Mouse (Mus musculus): ENCODE results near the gene Tgfb3. TPM values are rescaled to one million over a fixed set of nuclear protein-coding genes. Genes with fewer than 3 reads are reported as not detected.
A peak's percentile ranks its signal among the peaks of the same experiment; 100 is the strongest.

Tgfb3 gene
- polyA plus RNA-seq, 1 experiment from 2014 or later, result 15.3 TPM

DNA sequence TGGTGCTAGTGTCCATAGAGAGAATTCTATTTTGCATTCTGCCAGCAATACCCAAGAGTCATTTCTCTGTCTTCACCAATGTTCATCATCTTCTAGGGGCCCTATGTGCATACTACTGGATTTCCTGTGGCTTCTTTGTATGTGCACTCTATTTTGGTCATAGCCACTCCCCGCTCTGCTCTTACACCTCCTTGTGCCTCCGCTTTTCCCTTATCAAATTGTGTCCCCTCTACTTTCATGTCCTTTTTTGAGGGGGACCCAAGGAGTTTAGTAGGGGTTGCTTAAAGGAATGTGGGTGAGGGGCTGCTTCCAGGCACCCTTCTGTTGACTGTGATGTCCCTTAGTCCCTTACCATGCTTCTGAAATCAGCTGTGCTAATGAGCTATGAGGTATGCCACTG is 32.1 kb downstream of the Tgfb3 start:
- H3K4me3 ChIP-seq, result no peak overlapping the region
- no peak overlapping the region for H3K27ac ChIP-seq
- WGBS, result 78% methylated on average over 2 of the region's 2 CpGs
- peaks cover 11% of the 10 kb centered on the region for H3K36me3 ChIP-seq
- no peak for DNase-seq (ENCODE audit: low spot score)
- no peaks in the 10 kb centered on the region for H3K27me3 ChIP-seq (ENCODE audit: insufficient read depth, poor library complexity, severe bottlenecking)
- peaks cover 4% of the 10 kb centered on the region; the same call in 1 of the 2 replicates for H3K9me3 ChIP-seq
- peaks cover 9% of the 10 kb centered on the region; the same call in 1 of the 2 replicates for H3K4me1 ChIP-seq

DNA sequence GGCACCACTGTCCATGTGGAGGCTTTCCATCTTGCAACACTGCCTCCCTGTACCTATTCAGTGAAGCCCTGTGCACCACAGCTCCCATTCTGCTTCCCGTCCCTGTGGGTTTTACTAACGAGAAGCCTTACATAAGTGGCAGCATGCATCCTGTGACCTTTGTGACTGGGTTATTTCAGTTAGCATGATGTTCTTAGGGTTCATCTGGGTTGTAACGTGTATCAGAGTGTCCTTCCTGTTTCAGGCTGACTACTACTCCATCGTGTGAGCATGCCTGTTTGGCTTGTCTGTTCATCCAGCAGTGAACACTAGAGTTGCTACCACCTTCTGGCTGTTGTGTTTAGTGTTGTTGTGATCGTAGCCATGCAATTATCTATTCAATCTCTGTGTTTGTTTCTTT is 32.7 kb downstream of the Tgfb3 start:
- no peak for DNase-seq (ENCODE audit: low spot score)
- peaks cover 8% of the 10 kb centered on the region; the same call in 1 of the 2 replicates for H3K4me1 ChIP-seq
- no peak overlapping the region for H3K4me3 ChIP-seq
- no peaks in the 10 kb centered on the region for H3K27me3 ChIP-seq (ENCODE audit: insufficient read depth, poor library complexity, severe bottlenecking)
- WGBS, result 77% methylated on average over 5 of the region's 5 CpGs
- H3K9me3 ChIP-seq, result peaks cover 4% of the 10 kb centered on the region; the same call in 1 of the 2 replicates
- no peak overlapping the region for H3K27ac ChIP-seq
- peaks cover 11% of the 10 kb centered on the region for H3K36me3 ChIP-seq

DNA sequence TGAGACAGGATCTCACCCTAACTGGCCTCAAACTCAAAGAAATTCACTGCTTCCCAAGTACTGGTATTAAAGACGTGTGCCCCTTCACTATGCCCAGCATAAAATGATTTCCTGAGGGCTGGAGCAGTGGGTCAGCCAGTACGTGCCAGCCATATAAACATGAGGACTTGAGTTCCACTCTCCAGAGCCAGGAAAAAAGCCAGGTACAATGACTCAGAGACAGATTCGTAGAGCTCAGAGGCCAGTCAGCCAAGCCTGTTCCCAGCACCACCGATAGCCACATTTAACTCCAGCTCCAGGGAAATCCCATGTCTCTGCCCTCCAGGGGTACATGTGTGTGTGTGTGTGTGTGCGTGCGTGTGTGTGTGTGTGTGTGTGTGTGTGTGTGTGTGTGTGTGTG is 39.1 kb downstream of the Tgfb3 start:
- WGBS, result 69% methylated on average over 5 of the region's 6 CpGs
- Histone ChIP-seq H3K27me3 (ENCODE audit: insufficient read depth, poor library complexity, severe bottlenecking) (no peaks in the 10 kb centered on the region), H3K9me3 (peaks cover 4% of the 10 kb centered on the region; the same call in 1 of the 2 replicates), H3K4me3 (no peak overlapping the region), H3K4me1 (peaks cover 34% of the 10 kb centered on the region), H3K27ac (0 out of 2 replicates have a peak overlapping the region, but pooled peaks have one; percentile 47), H3K36me3 (peaks cover 11% of the 10 kb centered on the region)
- DNase-seq (ENCODE audit: low spot score), result no peak

DNA sequence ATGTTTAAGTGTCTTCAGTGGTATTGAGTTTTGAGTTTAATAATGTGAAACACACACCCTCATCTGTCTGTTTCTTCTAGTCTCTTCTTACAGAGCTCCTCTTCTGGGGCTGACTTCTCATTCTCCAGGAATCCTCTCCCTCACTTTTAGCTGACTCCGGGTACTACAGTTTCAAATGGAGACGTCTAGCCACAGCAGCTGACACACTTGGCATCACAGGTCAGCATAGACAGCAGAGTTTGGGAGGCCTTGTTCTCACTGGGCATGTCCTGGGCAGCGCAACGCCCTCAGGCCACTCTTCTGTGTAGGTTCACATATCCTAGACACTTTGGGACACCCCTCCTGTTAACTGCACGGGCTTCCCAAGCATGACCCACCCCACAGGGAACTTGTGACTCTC is 39.8 kb downstream of the Tgfb3 start:
- H3K4me1 ChIP-seq, result peaks cover 35% of the 10 kb centered on the region
- H3K9me3 ChIP-seq, result peaks cover 4% of the 10 kb centered on the region; the same call in 1 of the 2 replicates
- DNase-seq (ENCODE audit: low spot score), result no peak
- WGBS, result 78% methylated on average over 5 of the region's 5 CpGs
- H3K27ac ChIP-seq, result peak overlapping the region; percentile 49; the same call in 1 of the 2 replicates
- H3K4me3 ChIP-seq, result no peak overlapping the region
- H3K27me3 ChIP-seq (ENCODE audit: insufficient read depth, poor library complexity, severe bottlenecking), result no peaks in the 10 kb centered on the region
- peaks cover 11% of the 10 kb centered on the region for H3K36me3 ChIP-seq

DNA sequence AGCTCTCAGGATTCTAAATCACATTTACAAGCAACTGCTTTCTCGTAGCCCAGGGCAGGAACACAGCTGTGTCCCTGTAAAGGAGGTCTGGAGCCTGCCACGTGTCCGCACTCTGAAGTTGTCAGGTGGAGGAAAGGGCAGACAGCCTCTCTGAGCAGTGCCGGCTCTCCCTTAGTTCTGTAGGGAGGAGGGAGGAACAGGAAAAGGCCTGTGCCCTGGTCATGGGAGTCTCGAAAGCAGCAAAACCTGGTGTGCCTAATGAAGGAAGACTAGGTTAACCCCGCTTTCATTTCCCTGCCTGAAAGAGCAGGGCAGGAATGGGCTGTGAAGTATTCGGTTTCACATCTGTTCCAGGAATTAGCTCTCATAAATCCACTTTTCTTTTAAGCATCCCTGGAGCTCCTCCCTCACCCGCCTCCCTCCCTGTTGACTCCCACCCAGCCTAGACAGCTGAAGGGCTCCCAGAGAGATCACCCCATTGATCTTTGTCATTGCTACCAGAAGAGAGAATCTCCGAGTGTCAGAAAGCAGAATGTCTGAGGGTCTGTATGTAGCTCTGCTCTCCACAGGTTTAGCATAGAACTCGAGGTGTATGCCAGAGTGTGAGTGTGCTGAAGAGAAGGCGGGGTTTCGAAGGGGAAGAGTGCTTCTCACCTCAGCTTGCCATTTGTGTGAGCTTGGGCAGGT is 41.5 kb downstream of the Tgfb3 start:
- Histone ChIP-seq H3K4me3 (no peak overlapping the region), H3K9me3 (no peaks in the 10 kb centered on the region), H3K4me1 (peaks cover 51% of the 10 kb centered on the region), H3K27ac (peak overlapping the region; percentile 65; the same call in 1 of the 2 replicates), H3K36me3 (0 out of 2 replicates have a peak, but pooled peaks cover under 1% of the 10 kb centered on the region), H3K27me3 (ENCODE audit: insufficient read depth, poor library complexity, severe bottlenecking) (no peaks in the 10 kb centered on the region)
- WGBS, result 21% methylated on average over 12 of the region's 12 CpGs
- no peak for DNase-seq (ENCODE audit: low spot score)

DNA sequence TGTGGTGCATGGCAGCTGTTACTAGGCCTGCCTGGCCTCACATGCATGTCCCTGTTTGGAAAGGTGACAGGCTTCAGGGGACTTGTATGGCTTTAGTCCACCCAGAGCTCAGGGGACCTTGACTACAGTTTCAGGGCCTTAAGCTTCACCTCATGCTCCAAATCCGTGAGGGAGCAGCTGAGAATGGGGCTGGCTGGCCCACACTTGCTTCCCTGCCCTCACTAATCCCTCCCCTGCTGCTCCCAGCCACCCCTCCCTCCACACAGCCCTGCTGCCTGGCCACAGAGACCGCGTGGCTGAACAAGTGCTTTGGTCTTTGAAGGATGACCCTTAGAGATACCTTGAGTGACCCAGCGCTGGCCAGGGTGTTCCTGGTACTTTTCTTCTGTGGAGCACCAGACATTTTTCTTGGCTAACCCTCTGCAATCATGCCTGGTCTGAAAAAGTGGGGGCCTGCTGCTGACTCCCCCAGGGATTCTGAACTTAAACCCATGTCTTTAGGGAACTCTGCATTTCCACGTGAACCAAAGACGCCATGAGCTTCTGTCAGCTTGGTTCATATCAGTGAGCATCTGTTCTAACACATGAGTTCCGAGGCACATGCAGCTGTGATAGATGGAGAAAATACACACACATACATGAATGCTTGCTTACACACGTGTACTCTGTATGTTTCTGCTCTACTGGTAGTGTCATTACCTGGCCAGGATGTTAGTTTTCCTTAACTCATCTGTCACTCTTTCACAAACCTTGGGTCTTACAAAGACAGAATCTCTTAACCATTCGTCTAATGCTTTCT is 42.3 kb downstream of the Tgfb3 start:
- no peak for DNase-seq (ENCODE audit: low spot score)
- WGBS, result 40% methylated on average over 9 of the region's 9 CpGs
- H3K4me1 ChIP-seq, result peaks cover 53% of the 10 kb centered on the region

DNA sequence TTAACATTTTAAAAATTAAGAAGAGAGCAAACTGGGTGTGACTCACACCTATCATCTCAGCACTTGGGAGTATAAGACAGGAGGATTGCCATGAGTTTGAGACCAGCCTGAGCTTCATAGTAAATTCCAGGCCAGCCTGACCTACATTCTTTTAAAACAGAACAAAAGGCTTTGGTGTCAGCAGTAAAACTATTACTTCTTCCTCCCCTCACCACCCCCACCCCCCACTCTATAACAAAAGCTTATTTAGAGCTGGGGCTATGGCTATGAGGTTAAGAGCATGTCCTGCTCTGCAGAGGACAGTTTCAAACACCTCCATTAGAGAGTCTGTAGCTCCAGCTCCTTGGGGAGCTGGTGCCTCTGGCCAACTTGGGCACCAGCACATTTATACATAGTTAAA is 43.3 kb downstream of the Tgfb3 start:
- H3K27ac ChIP-seq, result no peak overlapping the region
- H3K9me3 ChIP-seq, result no peaks in the 10 kb centered on the region
- DNase-seq (ENCODE audit: low spot score), result no peak
- H3K4me3 ChIP-seq, result no peak overlapping the region
- H3K4me1 ChIP-seq, result peaks cover 57% of the 10 kb centered on the region
- H3K36me3 ChIP-seq, result no peaks in the 10 kb centered on the region
- no peaks in the 10 kb centered on the region for H3K27me3 ChIP-seq (ENCODE audit: insufficient read depth, poor library complexity, severe bottlenecking)

More for the DNA sequence above, 42.3 kb downstream of the Tgfb3 start:
- Histone ChIP-seq H3K27me3 (ENCODE audit: insufficient read depth, poor library complexity, severe bottlenecking) (no peaks in the 10 kb centered on the region), H3K4me3 (no peak overlapping the region), H3K36me3 (no peaks in the 10 kb centered on the region), H3K27ac (peak overlapping the region; percentile 64), H3K9me3 (no peaks in the 10 kb centered on the region)

DNA sequence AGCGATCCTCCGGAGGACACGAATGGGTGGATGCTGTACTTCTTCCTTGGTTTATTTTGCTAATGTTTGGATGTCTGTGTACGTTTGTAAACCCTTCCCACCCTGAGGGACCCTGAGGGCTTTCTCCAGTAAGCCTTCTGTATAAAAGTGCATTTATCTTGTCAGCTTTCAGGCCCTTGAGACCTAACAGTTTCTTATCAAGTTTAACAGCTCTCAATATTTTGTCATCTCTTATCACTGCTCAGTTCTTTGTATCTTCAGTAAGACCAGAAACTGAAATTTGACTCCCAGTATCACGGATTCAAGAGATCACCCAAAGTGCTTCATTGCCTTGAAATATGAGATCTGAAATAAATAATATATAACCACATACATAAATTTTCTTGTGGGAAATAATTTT is 47.9 kb downstream of the Tgfb3 start:
- no peak overlapping the region for H3K4me3 ChIP-seq
- H3K27me3 ChIP-seq (ENCODE audit: insufficient read depth, poor library complexity, severe bottlenecking), result no peaks in the 10 kb centered on the region
- H3K36me3 ChIP-seq, result no peaks in the 10 kb centered on the region
- H3K27ac ChIP-seq, result 0 out of 2 replicates have a peak overlapping the region, but pooled peaks have one; percentile 6
- H3K4me1 ChIP-seq, result peaks cover 49% of the 10 kb centered on the region
- WGBS, result 62% methylated on average over 5 of the region's 5 CpGs
- no peaks in the 10 kb centered on the region for H3K9me3 ChIP-seq
- DNase-seq (ENCODE audit: low spot score), result no peak

DNA sequence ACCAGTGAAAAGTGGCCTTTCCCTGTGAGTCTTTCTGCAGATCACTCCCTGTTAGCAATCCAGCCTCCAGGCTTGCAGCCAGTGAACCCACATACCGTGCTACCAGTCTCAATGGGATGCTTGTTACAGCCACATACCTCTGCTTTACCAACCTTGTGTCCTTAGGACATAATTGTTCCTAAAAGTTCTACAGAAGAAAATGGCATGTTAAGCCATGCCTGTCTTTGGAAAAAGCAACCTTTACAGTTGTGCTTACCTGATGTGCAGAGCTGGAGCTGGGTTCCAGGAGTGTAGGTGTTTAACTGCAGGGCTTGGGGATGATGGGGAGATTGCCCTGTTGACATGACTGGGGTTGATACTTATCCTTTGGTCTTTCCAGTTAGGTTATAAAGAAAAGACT is 51.1 kb downstream of the Tgfb3 start:
- H3K27ac ChIP-seq, result no peak overlapping the region
- DNase-seq (ENCODE audit: low spot score), result no peak
- 80% methylated on average over 1 of the region's 1 CpGs for WGBS
- H3K4me1 ChIP-seq, result peaks cover 45% of the 10 kb centered on the region
- 0 out of 2 replicates have a peak, but pooled peaks cover 3% of the 10 kb centered on the region for H3K36me3 ChIP-seq
- no peaks in the 10 kb centered on the region for H3K27me3 ChIP-seq (ENCODE audit: insufficient read depth, poor library complexity, severe bottlenecking)
- no peaks in the 10 kb centered on the region for H3K9me3 ChIP-seq
- no peak overlapping the region for H3K4me3 ChIP-seq

DNA sequence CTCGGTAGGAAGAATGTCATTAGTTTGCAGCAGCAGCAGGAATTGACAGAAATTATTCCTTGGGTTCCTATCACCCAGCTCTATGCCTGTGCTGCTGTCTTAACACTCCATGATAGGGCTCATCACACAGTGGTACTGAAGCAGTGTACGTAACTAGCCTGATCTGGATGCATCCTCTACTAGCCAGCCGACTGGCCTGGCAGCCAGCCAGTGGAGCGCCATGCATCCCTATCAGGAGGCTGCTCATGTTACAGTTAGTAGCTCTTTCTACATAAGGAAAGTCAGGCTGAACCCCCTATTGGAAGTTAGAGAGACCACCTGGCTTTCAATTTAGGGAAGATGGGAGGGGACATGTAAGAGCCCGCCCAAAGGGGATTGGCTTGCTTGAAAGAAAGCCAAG is 51.8 kb downstream of the Tgfb3 start:
- peaks cover 47% of the 10 kb centered on the region for H3K4me1 ChIP-seq
- H3K4me3 ChIP-seq, result no peak overlapping the region
- H3K27ac ChIP-seq, result peak overlapping the region; percentile 5; the same call in 1 of the 2 replicates
- peak; percentile 84 for DNase-seq (ENCODE audit: low spot score)
- 0 out of 2 replicates have a peak, but pooled peaks cover 3% of the 10 kb centered on the region for H3K36me3 ChIP-seq
- H3K9me3 ChIP-seq, result no peaks in the 10 kb centered on the region
- H3K27me3 ChIP-seq (ENCODE audit: insufficient read depth, poor library complexity, severe bottlenecking), result no peaks in the 10 kb centered on the region
- WGBS, result 51% methylated on average over 5 of the region's 5 CpGs

DNA sequence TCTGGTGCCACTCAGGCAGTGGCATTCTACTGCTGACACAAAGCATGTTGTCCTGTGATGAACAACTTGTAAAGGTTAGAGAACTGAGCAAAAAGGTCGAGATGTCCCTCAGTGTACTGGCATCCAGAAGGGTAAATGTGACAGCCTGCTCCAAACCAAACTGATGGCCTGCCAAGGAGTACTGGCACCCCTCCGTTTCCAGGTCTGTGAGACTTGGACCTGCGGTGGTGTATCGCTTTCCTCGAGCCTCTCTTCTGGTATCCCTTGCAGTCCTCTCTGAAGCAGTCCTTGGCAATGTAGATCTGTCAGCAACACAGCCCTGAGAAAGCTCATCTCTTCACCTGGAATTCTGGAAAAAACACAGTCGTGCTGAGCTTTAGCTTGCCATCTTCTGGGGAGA is 53.4 kb downstream of the Tgfb3 start:
- DNase-seq (ENCODE audit: low spot score), result no peak
- WGBS, result 85% methylated on average over 6 of the region's 6 CpGs
- H3K4me3 ChIP-seq, result no peak overlapping the region
- 0 out of 2 replicates have a peak, but pooled peaks cover 3% of the 10 kb centered on the region for H3K36me3 ChIP-seq
- no peaks in the 10 kb centered on the region for H3K9me3 ChIP-seq
- H3K27ac ChIP-seq, result no peak overlapping the region
- peaks cover 56% of the 10 kb centered on the region for H3K4me1 ChIP-seq
- no peaks in the 10 kb centered on the region for H3K27me3 ChIP-seq (ENCODE audit: insufficient read depth, poor library complexity, severe bottlenecking)

DNA sequence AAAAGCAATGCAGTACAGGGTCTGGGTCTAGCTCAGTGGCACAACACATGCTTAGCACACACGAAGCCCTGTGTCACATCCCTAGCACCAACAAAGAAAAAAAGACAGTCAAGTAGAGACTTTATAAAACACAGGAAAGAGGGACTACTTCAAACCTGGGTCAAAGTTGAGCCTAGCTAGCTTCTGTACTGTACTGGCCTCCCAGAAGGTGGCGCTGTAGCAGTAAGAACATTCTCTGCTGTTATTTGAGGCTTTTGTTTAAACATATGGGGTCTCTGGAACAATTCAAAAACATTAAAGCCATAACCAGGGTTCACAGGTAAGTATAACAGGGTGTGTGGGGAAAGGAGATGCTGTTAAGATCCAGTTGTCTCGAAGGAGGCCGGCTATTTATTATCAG is 54.4 kb downstream of the Tgfb3 start:
- Histone ChIP-seq H3K27me3 (ENCODE audit: insufficient read depth, poor library complexity, severe bottlenecking) (no peaks in the 10 kb centered on the region), H3K4me1 (peaks cover 53% of the 10 kb centered on the region), H3K4me3 (no peak overlapping the region), H3K27ac (no peak overlapping the region), H3K9me3 (no peaks in the 10 kb centered on the region), H3K36me3 (0 out of 2 replicates have a peak, but pooled peaks cover 3% of the 10 kb centered on the region)
- no peak for DNase-seq (ENCODE audit: low spot score)
- WGBS, result 64% methylated on average over 4 of the region's 4 CpGs
